ENCODE assay signal across 8 mouse cellular contexts in the genomic region with DNA sequence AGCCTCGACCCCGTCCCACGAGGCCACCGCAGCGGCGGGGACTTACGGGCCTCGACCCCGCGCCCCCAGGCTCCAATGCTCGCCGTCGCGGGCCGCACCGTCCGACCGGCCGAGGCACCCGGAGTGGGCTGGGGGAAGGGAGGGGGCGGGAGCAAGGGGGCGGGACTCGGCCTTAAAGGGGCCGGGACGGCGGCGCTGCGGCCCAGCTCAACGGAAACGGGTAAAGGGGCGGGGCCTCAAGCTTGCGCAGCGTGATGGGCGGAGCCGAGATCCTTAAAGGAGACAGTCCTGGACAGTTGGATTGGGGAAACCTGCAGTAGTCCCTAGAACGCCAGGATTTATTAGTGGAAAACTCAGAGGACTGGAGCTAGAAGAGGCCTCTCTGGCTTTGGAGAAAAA. TPM values are rescaled to one million over a fixed set of nuclear protein-coding genes. Genes with fewer than 3 reads are reported as not detected.
DNase-seq lines count a peak whose midpoint lies in the region; ATAC-seq lines count a peak whose summit lies in the region.

Gene Pex5, minus strand, starts transcription at position 141 of the 399 bp plus-strand sequence.

- ATAC-seq in inflammation-experienced regulatory T-cells, adult 6 months: peak; percentile 91
- peak; percentile 80 for ATAC-seq in megakaryocyte-erythroid progenitor cell, adult 5-6 weeks (replicated peaks; ENCODE audit: low FRiP score, low TSS enrichment, poor library complexity, severe bottlenecking)

- peak; percentile 98 for DNase-seq in adipocyte (ENCODE audit: low spot score)
- peak; percentile 96 for DNase-seq in embryo, embryonic 10 days (ENCODE audit: low spot score)
- DNase-seq in gastrocnemius, postnatal 14 days: peak; percentile 96
- DNase-seq in left cerebral cortex, postnatal 10 days (ENCODE audit: extremely low spot score in 1 of 2, low spot score in 2 of 2): peak; percentile 93 to 98
- peak; percentile 94 for DNase-seq in right cerebral cortex, postnatal 25 days
- peak; percentile 91 to 97 for DNase-seq in urinary bladder, postnatal 4 days (ENCODE audit: low spot score in 2 of 2)

- intact Hi-C loops in gastrocnemius, postnatal 14 days (cut with DNase I; ENCODE audit: low total_unique reads): no loop called here
- intact Hi-C loops in left cerebral cortex, postnatal 10 days (cut with DNase I): no loop called here

RNA-seq across cellular contexts. Expression of gene Pex5, which starts in this region (rescaled TPM):
- 10 to 100 TPM; 23.0 to 24.0 TPM for total RNA-seq in gastrocnemius, postnatal 14 days (2021)
- 10 to 100 TPM in 1 of 3 experiments, 1 to 10 TPM in 2; 7.0 to 10.1 (median 9.3) TPM for polyA plus RNA-seq in inflammation-experienced regulatory T-cells, adult 6 months (2017; shearing (Covaris generic))
- total RNA-seq in left cerebral cortex, postnatal 10 days (2021): 10 to 100 TPM; 79.0 to 84.6 TPM
- 38.9 and 54.0 TPM in 2 replicates for total RNA-seq in megakaryocyte-erythroid progenitor cell, adult 5-6 weeks (2014; fragmentation: Nextera tagmentation)
- 25.7 and 33.0 TPM in 2 replicates for total RNA-seq in megakaryocyte-erythroid progenitor cell, adult 5-6 weeks (2017)

Comparison
In these comparisons a context has a peak if more than half of its experiments do, and no peak if none do; other contexts are left out.
1. Peak in every context shown above with its lines: DNase-seq and ATAC-seq.